Mouse (Mus musculus): ENCODE measurements at regions not wholly inside any gene's neighbourhood (a gene's known extent, or its start where the extent isn't known, plus 50 kb on each side); places are given as distances from the start of the nearest gene placed in this dataset.
A peak's percentile ranks its signal among the peaks of the same experiment; 100 is the strongest.

- DNase-seq = no peak
These were observed 146.1 kb downstream of the Psat1 start for GRCm38 (mm10) chr19:15800856-15801706.

- no peak for DNase-seq
These were observed 150.7 kb downstream of the Psat1 start for GRCm38 (mm10) chr19:15796466-15796865.

GRCm38 (mm10) chr19:15791942-15792341 is 155.2 kb downstream of the Psat1 start:
- DNase-seq = no peak

GRCm38 (mm10) chr19:15791264-15791913 is 155.7 kb downstream of the Psat1 start:
- DNase-seq = no peak

- DNase-seq = no peak
These were observed 156.4 kb downstream of the Psat1 start for GRCm38 (mm10) chr19:15790620-15791263.

- no peak for DNase-seq
These were observed 157.4 kb downstream of the Psat1 start for GRCm38 (mm10) chr19:15789741-15790140.

- DNase-seq = no peak
These were observed 162.5 kb downstream of the Psat1 start for GRCm38 (mm10) chr19:15784644-15785043.

GRCm38 (mm10) chr19:15769651-15770050 is 177.5 kb downstream of the Psat1 start:
- no peak for DNase-seq

GRCm38 (mm10) chr19:15761086-15761485 is 186.1 kb downstream of the Psat1 start:
- DNase-seq = no peak

GRCm38 (mm10) chr19:15745026-15745777 is 201.9 kb downstream of the Psat1 start:
- no peak for DNase-seq

GRCm38 (mm10) chr19:15736200-15736599 is 210.9 kb downstream of the Psat1 start:
- DNase-seq = no peak

GRCm38 (mm10) chr19:15726785-15727406 is 220.2 kb downstream of the Psat1 start:
- no peak for DNase-seq

- no peak for DNase-seq
These were observed 254.6 kb downstream of the Psat1 start for GRCm38 (mm10) chr19:15692379-15693023.

- DNase-seq = no peak
These were observed 277.1 kb downstream of the Psat1 start for GRCm38 (mm10) chr19:15669996-15670395.

- DNase-seq = no peak
These were observed 277.6 kb downstream of the Psat1 start for GRCm38 (mm10) chr19:15669541-15669940.

GRCm38 (mm10) chr19:15668624-15669016 is 278.5 kb downstream of the Psat1 start:
- DNase-seq = no peak

GRCm38 (mm10) chr19:15667889-15668623 is 279.1 kb downstream of the Psat1 start:
- DNase-seq = no peak

GRCm38 (mm10) chr19:15663659-15664255 is 283.4 kb downstream of the Psat1 start:
- DNase-seq = no peak

- no peak for DNase-seq
These were observed 288.5 kb downstream of the Psat1 start for GRCm38 (mm10) chr19:15658611-15659010.

- no peak for DNase-seq
These were observed 289.3 kb downstream of the Psat1 start for GRCm38 (mm10) chr19:15657846-15658245.

GRCm38 (mm10) chr19:15649368-15649767 is 297.8 kb downstream of the Psat1 start:
- peak; percentile 8 for DNase-seq
